Mouse (Mus musculus): ENCODE measurements around the gene Mkrn2os.

Mkrn2os gene

DNA sequence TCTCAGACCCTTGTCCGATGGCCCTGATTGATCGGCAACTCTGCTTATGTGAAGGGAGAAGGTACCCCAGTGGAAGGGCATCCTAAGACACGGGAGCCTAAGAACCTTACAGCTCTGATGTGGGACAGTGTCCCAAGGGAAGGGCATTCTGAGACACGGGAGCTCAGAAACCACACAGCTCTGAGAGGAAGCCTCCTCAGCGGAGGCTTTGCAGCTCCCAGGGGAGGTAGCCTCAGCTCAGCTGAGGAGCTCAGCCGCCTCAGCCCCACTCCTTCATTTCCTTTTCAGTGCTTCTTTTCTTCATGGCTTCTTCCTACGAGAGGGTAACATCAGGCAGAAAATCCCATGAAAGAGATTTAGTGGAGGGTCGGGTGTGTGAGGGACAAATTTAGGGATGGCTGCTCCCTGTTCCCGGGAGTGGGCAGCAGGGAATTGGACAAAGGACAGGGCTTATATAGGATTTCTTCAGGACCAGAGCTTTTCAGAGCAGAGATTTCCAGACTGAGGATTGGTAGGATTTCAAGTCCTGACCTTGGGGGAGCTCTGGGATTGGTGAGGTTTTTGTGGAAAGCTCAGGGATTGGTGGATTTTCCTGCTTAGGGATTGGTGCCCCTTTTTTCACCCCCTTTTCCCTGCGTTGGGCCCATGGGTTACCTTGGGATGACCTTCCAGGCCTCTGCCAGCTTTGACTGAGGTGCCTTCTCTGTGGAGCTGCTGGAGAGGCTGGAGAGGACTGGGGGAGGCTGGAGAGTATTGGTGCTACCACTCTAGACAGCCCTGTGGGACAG, 9.9 kb downstream of the Mkrn2os start:
- peak; percentile 20 to 21 for DNase-seq

DNA sequence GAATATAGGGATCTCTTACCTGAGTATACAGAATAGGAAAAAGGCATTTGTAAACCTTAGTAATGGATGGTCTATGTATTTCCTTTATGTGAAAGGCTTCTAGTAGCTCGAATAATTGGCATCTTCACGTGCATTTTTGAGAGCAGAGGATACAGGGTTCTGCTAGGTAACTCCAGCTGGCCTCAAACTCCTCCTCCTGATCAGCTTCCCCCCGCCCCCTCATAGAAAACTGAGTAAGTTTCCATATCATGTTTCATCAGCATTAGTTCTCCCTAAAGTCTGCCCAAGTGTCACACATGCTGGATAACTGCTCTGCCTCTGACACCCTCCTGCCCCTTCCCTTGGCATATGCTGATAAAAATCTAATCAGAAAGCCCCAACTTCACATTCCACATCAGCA, 11.6 kb downstream of the Mkrn2os start:
- DNase-seq = no peak

DNA sequence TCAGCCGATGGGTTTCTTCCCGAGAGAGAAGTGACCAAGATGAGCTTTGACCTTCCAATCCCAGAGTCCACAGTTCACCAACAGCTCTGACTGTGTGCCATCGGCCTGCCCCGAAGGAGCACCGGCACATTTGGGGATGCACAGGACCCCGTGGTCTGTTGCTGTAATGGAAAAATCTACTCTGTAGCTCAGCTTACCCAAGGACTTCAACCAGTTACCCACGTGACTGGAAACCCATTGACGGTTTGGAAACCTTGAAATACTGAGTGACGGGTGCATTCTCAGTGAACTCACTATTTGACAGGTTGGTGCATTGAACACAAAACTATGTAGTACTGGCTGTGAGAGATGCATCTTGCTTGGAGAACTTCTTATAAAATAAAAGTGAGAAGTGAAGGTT, 14.4 kb downstream of the Mkrn2os start:
- DNase-seq = no peak

DNA sequence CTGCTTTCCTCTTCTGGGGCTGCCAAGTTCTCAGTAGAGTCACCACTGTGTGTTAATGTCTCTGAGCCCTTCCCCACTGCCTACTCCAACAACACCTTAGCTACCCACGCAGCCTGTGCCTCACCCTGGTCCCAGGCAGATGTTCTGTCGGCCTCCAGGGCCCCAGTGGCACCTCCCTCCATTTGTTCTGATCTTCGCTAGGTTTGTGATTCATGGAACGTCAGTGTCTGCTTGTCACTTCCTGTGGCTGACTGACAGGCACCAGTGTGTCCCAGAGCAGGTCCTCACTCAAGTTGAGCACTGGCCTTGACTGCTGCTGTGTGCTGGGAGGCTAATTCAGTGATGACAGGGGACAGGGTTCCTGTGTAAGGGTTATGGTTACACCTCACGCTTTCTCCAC, 15.0 kb downstream of the Mkrn2os start:
- no peak for DNase-seq

DNA sequence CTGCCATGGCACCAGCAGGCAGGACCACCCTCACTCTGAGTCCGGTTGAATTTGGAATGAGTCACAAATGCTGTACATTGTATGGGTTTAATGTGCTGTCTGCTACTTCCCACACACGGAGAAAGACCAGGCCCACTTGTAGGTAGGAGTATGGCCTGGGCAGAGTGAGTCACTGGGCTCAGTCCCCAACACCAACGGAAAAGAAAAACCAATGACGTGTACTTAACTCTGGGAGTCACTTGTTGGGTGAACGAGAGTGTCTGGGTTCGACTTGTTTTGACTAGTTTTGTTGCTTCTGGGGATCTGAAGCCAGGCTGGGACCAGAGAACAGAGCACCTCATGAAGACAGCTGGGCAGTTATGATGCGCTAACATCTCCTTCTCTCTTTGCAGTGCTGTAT, 18.2 kb downstream of the Mkrn2os start:
- no peak for DNase-seq

DNA sequence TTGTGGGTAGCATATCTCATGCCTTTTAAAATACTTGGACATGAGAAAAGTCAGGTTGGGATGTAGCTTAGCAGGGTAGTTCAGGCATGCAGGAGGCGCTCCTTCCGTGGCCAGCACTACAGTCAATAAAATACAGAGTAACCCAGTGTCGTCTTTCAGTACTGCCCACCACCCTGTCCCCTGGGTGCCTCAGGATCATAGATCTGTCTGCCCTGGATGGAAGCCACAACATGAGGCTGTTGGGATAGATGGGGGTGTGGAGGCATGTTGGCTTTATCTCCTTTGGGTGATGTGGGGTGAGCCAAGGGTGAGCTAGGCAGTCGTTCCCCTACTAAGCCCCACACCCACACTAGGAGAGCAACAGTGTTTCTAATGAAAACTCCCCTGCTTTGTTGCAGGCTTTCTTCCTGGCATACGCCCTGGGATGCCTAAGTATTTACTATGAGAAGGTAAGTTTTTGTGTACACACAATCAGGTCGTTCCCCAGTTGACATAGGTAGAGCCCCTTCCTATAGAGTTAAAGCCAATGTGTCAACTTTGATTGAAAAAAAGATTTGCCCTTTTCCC, 26.8 kb downstream of the Mkrn2os start:
- no peak for DNase-seq

DNA sequence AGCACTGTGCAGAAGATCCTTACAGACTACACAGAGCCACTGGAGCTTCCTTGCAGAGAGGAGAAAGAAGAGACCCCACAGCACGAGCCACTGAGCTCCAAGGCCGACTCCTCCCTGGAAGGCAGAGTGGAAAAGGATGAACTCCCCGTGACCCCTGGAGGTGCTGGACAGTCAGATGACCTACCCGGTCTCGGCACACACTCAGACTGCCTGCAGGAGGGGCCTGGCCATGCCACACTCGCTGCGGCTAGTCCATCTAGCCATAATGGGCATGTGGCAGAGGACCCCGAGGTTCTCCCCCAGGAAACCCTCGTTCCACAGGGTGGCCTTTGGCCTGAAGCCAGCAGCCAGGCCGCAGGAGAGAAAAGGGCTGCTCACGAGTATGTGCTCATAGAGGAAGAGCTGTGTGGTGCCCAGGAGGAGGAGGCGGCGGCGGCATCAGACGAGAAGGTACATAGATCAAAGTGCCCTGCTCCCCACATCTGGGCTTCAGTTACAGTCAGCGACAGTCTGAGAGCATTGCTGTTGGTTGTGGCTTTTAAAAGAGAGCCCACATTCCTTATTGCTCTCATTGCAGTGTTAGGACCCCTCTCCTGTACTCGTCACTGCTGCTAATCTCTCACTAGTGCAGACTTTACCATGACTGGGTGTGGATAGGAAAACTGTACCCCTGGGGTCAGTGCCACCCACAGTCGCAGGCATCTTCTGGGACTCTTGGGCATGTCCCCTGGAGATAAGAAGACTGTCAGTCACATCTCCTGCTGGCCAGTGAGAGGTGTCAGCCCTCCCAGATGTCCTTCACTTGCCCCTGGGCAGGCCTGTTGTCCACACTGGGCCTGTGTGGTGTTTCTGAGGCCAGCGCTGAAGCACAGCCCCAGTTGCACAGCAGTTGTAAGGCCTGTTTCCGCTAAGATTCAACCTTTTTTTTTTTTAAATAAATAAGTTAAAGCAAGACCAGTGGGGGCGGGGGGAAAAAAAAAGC, 32.4 kb downstream of the Mkrn2os start:
- DNase-seq = no peak

DNA sequence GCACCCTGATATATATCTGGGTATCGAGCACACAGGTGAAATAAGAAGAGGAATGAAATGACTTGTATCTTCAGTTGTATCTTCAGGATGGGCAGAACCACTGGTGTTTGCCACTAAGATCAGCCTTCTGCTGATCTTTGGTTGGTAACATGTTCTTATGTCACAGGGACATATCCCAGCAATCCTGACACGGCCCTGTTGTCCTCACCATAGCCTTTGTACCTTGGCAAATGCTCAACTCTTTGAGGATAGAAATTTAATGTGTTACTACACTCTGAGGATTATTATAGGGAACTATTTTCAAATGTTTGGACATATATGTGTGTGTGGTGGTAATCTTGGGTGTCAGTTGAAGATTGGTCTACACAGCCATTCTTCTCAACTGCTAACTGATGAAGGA, 34.2 kb downstream of the Mkrn2os start:
- DNase-seq = no peak

DNA sequence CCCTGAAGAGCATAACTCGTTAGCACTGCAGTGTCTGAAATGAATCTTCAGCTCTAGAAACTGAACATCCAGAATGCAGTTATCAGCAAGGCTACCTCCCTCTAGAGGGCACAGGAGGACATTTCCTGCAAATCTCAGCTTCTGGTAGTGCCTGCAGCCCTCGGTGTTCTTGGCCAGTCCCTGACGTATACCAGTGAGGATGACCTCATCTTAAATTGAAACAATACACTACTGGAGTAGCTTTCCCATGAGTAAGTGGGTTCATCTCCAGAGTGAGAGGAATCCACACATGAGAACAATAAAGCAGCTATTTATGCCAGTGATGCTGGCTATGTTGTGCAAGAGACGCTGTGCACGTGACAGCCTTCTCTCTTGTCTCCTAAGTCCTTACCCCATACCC, 36.9 kb downstream of the Mkrn2os start:
- DNase-seq = no peak

DNA sequence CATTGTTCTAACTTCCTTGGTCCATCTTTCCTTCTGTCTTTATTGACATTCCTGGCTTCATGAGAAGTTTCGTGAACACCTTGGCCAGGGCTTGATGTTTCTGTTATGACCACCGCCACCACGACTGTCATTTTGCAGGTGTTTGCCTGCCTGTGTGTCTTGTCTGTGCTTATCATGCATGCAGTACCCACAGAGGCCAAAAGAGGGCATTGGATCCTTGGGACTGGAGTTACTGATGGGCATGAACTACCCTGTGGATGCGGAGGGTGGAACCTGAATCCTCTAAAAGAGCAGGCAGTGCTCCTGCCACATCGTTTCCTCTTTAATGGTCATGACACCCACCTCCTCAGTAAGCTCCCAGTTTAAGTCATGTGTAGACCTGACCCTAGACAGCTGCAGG, 46.1 kb downstream of the Mkrn2os start:
- DNase-seq = peak; percentile 42 to 55

DNA sequence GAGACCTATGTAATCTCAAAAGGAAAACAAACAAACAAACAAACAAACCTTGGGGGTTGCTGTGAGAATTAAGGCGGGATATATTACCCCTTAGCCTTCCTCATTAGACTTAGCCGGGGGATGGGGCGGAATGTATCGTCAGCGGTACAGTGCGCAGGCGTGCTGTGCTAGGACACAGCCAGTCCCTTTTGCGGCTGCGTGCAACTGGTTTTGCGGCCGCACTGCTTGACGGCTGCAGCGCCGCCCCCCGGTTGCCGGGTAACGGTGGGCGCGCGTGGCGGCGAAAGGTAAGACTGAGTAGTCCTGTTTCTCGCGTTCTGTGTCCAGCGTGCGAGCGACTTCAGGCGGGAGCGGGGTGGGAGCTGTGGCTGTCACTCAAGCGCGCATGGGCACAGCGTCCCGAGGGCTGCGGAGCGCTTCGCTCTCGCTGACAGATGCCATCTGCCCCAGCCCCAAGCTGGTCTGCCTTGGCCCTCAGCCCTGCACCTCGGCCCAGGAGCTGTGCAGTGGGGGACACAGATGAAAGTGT, 47.9 kb downstream of the Mkrn2os start, which contains the start of gene Tsen2:
Tsen2 (plus strand) TSS at position 223 of the 529 bp plus-strand sequence.
- peak; percentile 97 for DNase-seq

DNA sequence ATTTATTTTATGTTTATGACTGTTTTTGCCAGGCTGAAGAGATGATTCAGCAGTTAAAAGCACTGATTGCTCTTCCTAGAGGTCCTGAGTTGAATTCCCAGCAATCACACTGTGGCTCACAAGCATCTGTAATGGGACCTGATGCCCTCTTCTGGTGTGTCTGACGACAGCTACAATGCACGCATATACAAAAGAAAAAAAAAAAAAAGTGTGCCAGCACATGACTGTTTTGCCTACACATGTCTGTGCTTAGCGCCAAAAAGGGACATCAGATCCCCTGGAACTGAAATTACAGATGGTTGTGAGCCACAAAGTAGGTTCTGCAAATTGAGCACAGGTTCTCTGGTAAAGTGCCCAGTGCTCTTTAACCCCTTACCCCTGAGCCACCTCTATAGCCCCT, 50.0 kb downstream of the Mkrn2os start:
- no peak for DNase-seq

DNA sequence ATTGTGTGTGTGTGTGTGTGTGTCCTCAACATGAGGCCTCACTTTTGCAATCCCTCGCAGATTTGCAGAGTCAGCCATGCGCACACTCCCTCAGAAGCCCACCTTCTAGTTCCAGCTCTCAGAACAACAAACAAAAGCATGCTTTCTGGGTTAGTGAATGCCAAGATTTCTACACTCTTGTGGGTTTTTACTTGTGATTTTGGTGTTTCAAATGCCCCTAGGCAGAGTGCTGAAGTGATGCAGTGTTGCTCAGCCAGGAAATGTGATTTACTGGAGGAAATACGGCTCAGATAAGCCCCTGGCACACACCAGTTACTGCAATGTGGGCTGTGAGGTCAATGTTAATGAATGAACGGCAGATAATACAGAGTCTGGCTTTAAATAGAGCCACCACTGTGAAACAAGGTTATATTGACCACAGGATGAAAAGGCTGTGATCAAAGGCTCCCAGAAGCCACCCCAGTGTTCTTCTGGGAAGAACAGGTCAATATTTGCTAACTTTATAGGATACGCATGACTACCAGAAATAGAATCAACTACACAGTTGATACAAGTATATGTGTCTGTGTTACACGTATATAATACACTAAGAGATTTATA, 50.6 kb downstream of the Mkrn2os start:
- DNase-seq = no peak

DNA sequence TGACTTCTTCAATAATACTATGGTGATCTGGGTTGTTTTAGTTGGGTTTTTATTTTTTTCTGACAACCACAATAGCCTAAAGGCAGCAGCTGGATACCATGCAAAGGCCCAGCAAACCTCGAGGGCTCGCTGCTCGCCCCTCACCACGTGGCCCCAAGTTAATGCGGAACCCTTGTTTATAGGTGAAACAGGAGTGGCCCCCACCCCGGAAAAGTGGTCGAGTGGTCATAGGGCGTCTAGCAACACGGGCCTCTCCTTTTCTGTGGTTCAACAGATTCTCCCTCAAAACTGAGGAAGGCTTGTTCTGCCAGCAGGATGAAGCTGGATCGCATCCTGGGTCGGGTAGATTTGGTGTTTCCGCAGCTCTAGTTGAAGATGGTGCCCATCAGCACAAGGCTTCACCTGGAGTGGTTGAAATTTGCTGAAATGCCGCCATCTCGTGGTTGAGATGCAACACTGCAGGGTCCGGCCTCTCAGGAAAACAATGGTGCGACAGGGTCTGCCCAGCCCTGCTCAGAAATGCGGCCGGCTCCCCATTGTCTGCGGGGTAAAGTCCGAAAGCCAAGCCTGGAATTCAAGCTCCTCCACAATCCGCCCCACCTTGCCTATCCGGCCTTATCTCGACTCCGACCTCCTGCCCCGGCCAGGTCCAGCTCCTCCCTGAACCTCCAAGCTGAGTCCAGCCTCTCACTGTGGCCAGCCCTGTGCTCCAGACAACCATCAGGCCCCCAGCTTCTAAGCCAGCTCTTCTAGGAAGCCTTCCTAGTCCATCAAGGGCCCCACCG, 53.5 kb downstream of the Mkrn2os start:
- peak; percentile 83 for DNase-seq

DNA sequence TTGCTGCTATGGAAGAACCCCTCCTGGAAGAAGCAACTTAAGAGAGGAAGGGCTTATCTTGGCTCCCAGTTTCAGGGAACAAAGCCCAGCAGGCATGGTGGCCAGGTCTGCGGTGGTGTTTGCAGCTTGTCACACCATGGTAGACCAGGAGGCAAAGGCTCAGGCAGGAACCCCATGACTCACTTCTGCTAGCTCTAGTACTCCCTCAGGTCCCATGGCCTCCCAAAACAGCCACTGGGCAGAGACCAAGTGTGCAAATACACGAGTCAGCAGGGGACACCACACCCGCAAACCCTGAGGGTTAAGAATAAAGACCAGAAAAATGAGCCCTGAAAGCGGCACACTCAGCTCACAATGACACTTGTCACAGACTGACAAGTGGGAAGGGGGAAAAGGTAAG, 56.2 kb downstream of the Mkrn2os start:
- no peak for DNase-seq

DNA sequence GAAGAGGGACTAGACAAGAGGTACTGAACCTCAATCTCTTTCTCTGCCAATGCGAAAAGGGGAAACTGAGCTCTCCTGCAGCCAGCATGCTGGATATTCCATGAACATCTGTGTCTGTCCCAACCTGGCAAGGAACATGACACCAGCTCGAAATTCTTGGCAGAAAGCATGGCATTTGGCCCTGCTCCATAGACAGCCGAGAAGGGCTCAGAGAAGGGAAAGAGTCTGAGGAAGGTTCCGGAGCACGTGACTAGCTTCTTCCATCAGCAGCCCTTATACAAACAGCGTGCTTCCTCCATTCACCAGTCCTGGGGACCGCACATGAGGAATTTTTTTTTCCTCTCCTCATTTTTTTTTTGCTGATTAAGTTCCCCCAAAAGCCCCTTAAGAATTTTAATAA, 57.8 kb downstream of the Mkrn2os start:
- no peak for DNase-seq
